Mouse (Mus musculus) ES-Bruce4 (cell line): Measurements from ENCODE around the gene Cflar. TPM values are rescaled to one million over a fixed set of nuclear protein-coding genes. Genes with fewer than 3 reads are reported as not detected.

Source experiments
- H3K27ac ChIP-seq: 2 replicates; pipeline ENCODE4 v1.5.1; 2012; ENCODE audit warnings: low read length, inconsistent platforms; ENCODE audit not compliant: insufficient read depth
- H3K27me3 ChIP-seq: 2 replicates; pipeline ENCODE4 v1.6.1; 2012; ENCODE audit warnings: mild to moderate bottlenecking, low read length, inconsistent platforms; ENCODE audit not compliant: control insufficient read depth, poor library complexity, insufficient read depth, severe bottlenecking
- H3K36me3 ChIP-seq: 2 replicates; pipeline ENCODE4 v1.6.1; 2012; ENCODE audit warnings: inconsistent platforms, mild to moderate bottlenecking, low read length, moderate library complexity; ENCODE audit not compliant: control insufficient read depth, poor library complexity, insufficient read depth, severe bottlenecking
- H3K4me1 ChIP-seq: one replicate; pipeline ENCODE4 v1.8.1; 2011; ENCODE audit warnings: low read length; ENCODE audit not compliant: control insufficient read depth, insufficient read depth
- H3K4me3 ChIP-seq: 2 replicates; pipeline ENCODE4 v1.5.1; 2011; ENCODE audit warnings: low read depth, mild to moderate bottlenecking, low read length
- H3K9ac ChIP-seq: 2 replicates; pipeline ENCODE4 v1.6.1; 2012; ENCODE audit warnings: low read depth, mild to moderate bottlenecking, inconsistent platforms; ENCODE audit not compliant: poor library complexity, severe bottlenecking
- H3K9me3 ChIP-seq: replicated peaks from 2 replicates; pipeline ENCODE4 v1.6.1; 2012; ENCODE audit warnings: mild to moderate bottlenecking, low read length, inconsistent platforms; ENCODE audit not compliant: control insufficient read depth, poor library complexity, insufficient read depth, severe bottlenecking
- CTCF ChIP-seq: IDR thresholded peaks from one replicate; pipeline ENCODE4 v1.8.1; 2011; ENCODE audit warnings: low read depth, low read length
- EP300 ChIP-seq: IDR thresholded peaks from 2 replicates; pipeline ENCODE4 v1.6.1; 2011; ENCODE audit warnings: low read depth, low read length; ENCODE audit not compliant: insufficient read depth
- POLR2A ChIP-seq: IDR thresholded peaks from one replicate; pipeline ENCODE4 v1.8.1; 2011; ENCODE audit warnings: low read length; ENCODE audit not compliant: insufficient read depth
- polyA plus RNA-seq: library from polyadenylated mRNA; stranded (reverse); fragments of >200 nt; gene quantifications from 2 replicates; pipeline ENCODE4 v1.2.4, GENCODE M21; 2011; ENCODE audit warnings: low read depth; ENCODE audit not compliant: missing spikeins, insufficient read depth, insufficient read length

Cflar gene
- polyA plus RNA-seq, 1 experiment: 14.1 TPM

GRCm38 (mm10) chr1:58769136-58769535 is 57.8 kb downstream of the Cflar start:
- TF ChIP-seq POLR2A (no peak), EP300 (no peak), CTCF (no peak)
- Histone ChIP-seq H3K36me3 (no peaks in the 10 kb centered on the region), H3K27me3 (no peaks in the 10 kb centered on the region), H3K4me1 (no peaks in the 10 kb centered on the region), H3K9me3 (peaks cover 4% of the 10 kb centered on the region; the same call in 1 of the 2 replicates), H3K9ac (no peak overlapping the region), H3K27ac (no peak overlapping the region), H3K4me3 (no peak overlapping the region)

DNA sequence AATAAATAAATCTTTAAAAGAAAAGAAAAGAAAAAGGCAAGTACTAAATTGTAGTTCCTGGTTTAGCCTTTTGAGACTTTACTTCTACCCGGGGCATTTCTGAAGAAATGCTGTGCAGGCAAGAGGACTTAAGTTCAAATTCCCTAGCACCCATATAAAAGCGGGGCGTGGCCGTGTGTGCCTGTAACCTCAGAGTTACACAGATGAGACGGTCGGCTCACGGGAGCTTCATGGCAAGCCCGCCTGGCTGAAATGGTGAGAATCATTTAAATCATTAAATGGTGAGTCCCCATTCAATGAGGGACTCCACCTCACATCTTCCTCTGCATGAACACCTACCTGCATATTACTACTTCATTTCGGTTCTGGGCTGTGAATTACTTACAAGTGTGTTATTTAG is 58.4 kb downstream of the Cflar start:
- TF ChIP-seq EP300 (no peak), CTCF (no peak), POLR2A (no peak)
- Histone ChIP-seq H3K27me3 (no peaks in the 10 kb centered on the region), H3K27ac (no peak overlapping the region), H3K36me3 (no peaks in the 10 kb centered on the region), H3K9ac (no peak overlapping the region), H3K4me1 (no peaks in the 10 kb centered on the region), H3K4me3 (no peak overlapping the region), H3K9me3 (no peaks in the 10 kb centered on the region)

GRCm38 (mm10) chr1:58770111-58770720 is 58.9 kb downstream of the Cflar start:
- Histone ChIP-seq H3K27me3 (no peaks in the 10 kb centered on the region), H3K4me1 (no peaks in the 10 kb centered on the region), H3K9ac (no peak overlapping the region), H3K27ac (no peak overlapping the region), H3K9me3 (peaks cover under 1% of the 10 kb centered on the region; the same call in 1 of the 2 replicates), H3K36me3 (no peaks in the 10 kb centered on the region), H3K4me3 (no peak overlapping the region)
- no peak for TF ChIP-seq EP300
- peak; percentile 4 for TF ChIP-seq CTCF
- no peak for TF ChIP-seq POLR2A

DNA sequence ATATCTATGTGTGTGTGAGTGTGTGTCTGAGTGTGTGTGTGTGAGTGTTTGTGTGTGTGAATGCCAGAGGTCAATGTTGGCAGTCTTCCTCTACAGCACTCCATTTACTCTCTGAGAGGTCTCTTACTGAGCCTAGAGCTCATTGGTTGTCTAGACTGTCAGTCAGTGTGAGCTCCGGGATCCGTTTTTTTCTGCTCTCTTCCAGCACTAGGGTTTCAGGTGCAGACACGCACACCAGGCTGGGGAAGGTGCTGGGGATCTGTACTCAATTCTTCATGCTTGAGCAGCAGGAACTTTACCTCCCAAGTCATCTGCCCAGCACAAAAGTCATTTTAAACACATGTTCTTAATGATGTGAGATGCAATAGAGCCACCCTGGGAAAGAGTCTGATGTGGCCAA is 60.8 kb downstream of the Cflar start:
- Histone ChIP-seq H3K27ac (no peak overlapping the region), H3K4me3 (no peak overlapping the region), H3K4me1 (no peaks in the 10 kb centered on the region), H3K27me3 (no peaks in the 10 kb centered on the region), H3K9me3 (peaks cover 4% of the 10 kb centered on the region; the same call in 1 of the 2 replicates), H3K9ac (no peak overlapping the region), H3K36me3 (no peaks in the 10 kb centered on the region)
- TF ChIP-seq CTCF: no peak
- no peak for TF ChIP-seq POLR2A
- TF ChIP-seq EP300: no peak

- Histone ChIP-seq H3K4me3 (no peak overlapping the region), H3K9me3 (peaks cover 4% of the 10 kb centered on the region; the same call in 1 of the 2 replicates)
- TF ChIP-seq CTCF: no peak
- no peak for TF ChIP-seq EP300
- TF ChIP-seq POLR2A: no peak
Measured at GRCm38 (mm10) chr1:58773280-58773679, 62.0 kb downstream of the Cflar start.

GRCm38 (mm10) chr1:58773905-58774304 is 62.6 kb downstream of the Cflar start:
- Histone ChIP-seq H3K36me3 (no peaks in the 10 kb centered on the region), H3K9ac (no peak overlapping the region), H3K4me1 (no peaks in the 10 kb centered on the region), H3K27me3 (no peaks in the 10 kb centered on the region), H3K27ac (no peak overlapping the region), H3K4me3 (no peak overlapping the region), H3K9me3 (peaks cover 4% of the 10 kb centered on the region; the same call in 1 of the 2 replicates)
- TF ChIP-seq EP300 (no peak), CTCF (no peak), POLR2A (no peak)

More at GRCm38 (mm10) chr1:58773280-58773679, 62.0 kb downstream of the Cflar start:
- Histone ChIP-seq H3K4me1 (no peaks in the 10 kb centered on the region), H3K27ac (no peak overlapping the region), H3K36me3 (no peaks in the 10 kb centered on the region), H3K27me3 (no peaks in the 10 kb centered on the region), H3K9ac (no peak overlapping the region)
